Mouse (Mus musculus) testis, postnatal 10 days (tissue): Measurements from ENCODE around the gene Rogdi.
A peak's percentile ranks its signal among the peaks of the same experiment; 100 is the strongest.

Source experiments
- DNase-seq: peaks from one replicate; pipeline ENCODE4 v3.0.0; 2021; ENCODE audit warnings: low spot score

The Rogdi gene

DNA sequence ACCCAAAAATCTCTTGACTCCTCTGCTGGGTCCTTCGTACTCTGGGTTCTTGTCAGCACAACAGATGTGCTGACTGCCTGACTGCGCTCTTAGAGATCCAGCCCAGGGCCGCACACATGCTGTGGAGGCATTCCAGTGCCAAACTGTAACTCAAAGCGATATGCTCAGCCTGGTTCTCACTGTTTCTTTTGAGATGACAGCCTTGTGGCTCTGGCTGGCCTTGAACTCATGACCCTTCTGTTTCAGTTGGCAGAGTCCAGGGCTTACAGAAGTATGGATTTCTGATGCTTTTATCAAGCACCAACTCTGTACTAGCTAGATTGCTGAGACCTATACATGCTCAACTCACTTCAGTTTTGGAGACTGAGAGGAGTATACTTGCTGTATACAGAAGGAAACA lies 20.1 kb downstream of the Rogdi start:
- no peak for DNase-seq

DNA sequence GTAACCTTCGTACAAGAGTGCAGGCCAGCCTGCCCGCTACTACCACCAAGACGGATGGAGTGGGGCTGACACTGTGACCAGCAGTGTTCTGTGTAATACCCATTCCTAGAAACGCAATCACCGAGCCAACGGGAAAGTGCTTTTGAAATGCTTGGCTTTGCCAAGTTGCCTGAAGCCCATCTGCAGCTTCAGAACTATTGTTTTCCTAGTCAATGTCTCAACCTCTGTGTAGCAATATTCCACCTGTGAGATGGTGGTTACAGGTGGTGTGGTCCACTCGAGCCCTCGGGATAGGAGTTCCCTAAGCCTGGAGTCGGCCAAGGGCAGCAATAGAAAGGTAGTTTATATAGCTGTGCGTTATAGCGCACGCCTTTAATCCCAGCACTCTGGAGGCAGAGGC lies 28.6 kb downstream of the Rogdi start:
- DNase-seq, result no peak

DNA sequence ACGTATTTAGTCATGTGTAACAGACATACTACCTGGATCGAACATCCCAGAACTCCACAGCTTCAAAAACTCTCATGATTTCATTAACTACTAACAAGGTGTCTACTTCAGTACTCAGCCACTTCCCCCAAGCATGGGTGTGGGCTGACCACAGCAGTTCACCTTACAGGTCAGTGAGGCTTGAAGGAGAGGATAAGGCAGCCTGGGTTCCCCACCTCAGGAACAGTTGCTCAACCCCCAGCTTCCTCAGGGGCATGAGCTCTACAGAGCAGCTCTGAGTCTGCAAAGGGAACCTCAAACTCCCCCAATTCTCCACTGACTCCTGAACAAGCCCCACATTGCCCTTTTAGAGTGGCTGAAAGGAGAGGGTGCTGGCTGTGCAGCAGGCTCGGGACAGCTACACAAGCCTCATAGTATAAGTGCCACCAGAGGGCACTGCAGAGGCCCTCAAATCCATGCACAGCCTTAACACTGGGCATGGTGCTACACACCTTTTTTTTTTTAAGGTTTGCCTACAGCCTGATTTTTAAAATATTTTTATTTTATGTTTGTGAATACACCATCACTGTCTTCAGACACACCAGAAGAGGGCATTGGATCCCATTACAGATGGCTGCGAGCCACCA lies 33.5 kb downstream of the Rogdi start:
- DNase-seq, result no peak

DNA sequence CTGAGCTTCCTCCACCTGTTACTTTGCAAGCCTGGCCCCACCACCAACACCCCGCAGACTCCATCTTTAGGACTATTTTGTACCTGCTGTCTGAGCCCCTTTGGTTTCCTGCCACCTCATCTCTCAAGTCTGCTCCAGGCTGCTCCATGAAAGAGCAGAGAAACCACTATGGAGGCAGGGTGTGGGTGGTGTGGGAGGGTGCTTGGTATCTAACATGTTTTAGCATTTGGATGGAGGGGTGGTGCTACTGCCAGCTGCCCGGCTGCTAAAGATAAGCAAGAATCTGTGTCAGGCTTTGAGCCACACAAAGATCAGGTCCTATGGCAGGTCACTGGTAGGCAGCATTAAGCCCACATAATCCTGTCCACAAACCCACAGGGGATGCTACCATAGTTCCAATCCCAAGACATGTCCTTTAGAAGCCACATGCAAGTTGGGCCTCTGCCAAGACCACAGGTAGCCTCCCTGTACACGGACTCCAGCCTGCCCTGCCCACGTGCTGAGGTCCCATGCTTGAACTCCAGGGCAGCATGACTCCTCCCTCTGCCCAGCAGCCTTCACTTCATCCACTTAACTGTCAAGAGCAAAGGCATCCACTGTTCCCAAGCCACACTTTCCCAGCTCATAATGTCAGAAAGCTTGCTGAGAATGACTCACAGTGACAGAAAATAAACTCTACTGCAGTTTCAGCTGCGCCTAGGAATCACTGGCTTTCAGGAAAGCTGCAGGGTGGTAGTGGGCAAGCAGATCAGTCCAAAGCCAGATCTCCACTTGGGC lies 34.9 kb downstream of the Rogdi start:
- no peak for DNase-seq

DNA sequence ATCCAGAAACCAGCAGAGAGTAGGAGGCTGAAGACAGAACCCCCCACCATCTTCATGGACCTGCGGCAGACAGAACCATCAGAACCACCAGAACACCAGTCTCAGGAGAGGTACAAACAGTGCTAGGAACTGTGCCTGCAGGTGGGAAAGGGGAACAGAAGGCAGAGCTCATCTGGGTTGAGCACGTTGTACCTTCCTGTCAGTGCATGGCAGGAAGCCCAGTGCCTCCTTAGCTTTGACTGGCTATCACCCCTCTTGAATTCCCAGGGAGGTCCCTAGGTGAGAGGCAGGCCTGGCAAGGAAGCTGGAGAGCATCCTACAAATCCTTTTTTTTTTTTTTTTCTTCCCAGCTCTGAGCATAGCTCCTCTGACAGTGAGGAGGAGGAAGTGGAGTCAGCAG lies 37.2 kb downstream of the Rogdi start:
- no peak for DNase-seq

DNA sequence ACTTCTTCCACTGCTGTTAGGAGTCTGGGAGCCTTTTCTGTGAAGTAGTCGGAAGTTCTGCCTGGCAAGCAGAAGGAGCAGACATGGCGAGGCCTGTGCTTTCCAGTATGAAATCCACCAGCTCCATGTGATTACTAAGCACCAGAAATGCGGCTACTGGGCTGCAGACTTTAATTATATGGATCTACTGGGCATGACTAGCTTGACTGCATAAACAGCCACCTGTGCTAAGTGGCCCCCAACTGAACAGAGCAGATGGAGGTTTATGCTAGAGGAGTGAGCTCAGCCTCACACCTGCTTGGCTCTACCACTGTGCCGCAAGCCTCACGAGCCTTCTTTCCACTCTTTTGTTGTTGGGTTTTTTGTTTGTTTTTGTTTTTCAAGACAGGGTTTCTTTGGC lies 38.8 kb downstream of the Rogdi start:
- no peak for DNase-seq

DNA sequence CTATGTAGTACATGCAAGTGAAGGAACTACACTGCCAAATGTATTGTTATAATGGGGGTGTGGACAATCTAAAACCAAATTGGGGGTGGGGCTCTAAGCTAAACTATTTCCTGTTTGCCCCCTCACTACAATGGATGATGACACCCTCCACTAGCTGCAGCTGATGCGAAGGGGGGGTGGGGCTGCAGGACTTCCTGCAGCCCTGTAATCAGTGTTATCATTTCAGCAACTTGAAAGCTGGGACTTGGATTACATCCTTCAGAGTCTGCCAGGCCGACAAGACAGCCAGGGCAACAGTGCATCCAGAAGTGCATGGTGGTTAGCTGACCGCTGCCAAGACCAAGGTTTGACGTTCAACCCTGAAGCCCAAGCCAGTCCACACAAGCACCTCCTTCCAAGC lies 41.7 kb downstream of the Rogdi start:
- DNase-seq, result no peak

DNA sequence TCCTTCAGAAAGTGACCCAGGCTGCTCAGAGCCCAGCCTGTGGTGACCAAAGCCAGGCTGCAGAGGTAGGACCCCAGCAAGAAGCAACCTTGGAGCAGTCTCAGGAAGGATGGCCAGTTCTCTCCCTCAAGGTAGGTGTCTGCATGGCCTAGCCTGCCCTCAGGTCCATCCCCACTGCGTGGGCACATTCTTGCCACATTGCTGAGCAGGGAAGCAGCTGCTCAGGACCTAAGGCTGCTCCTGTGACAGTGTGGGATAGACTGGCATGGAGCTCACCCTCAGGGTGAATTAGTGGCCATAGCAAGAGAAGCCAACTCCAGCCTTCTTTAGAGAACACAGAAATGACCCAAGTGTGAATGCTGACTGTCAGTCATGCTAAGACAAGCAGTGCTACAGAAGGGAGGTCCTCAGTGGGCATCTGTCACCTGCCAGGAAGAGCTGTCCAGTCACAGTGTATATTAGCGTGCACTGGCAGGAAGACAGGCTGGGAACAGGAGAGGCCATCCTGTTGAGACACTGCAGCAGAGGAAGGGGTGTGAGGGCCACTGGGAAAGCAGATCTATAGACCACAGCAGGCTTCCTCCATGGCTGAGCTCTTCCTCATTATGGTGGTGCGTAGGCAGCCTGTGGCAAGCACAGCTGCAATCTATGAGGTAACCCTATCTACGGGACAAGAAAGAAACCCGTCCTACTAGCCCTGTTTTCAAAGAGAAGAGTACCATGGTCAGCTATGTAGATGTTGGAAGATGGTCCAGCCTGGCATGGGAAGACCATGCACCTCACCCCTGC lies 44.1 kb downstream of the Rogdi start:
- DNase-seq, result no peak

DNA sequence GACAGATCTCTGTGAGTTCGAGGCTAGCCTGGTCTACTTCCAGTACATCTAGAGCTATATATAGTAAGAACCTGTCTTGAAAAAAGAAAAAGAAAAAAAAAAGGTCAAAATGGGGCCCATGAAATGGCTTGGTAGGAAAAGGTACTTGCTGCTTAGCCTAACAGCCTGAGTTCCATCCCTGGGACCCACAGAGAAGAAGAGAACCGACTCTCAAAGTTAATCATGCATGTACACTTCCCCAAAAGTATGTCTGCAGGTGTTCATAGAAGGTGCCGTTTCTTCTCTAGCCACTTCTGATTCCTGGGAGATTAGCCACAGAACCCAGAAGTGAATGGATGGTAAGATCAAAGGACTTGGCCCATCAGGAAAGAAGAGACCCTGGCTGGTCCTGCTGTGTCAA lies 44.9 kb downstream of the Rogdi start:
- no peak for DNase-seq

DNA sequence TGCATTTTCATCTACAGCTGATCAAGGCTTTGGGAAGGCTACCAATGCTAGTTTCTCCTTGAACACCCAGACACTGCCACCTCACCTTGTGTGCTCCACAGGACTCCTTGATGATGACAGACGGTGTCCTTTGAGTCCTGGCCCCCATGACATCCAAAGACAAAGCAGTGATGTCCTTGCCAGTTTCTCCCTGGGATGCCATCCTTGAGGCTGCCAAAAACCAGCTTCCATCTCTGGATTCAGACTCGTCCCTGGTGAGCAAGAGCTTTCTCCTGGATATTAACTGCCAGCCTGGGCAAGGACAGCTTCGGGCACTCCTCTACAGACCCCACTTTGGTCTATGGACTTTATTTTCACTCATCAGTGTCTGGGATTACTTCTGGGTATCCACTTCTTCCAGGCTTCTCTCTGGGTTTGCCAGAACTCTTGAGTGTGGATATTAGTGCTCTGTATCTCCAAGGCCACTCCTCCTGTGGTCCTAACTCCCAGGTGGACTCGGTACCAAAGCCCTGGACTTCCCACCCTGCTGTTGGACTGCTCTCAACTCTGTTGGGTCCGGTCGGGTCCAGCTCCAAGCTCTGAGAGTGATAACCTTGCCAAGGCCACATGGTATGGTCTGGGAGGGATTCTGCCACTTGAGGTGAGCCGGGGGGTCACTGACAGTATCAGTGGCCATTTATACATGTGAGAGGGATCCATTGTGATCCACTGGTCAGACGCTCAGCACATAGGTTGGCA lies 47.8 kb downstream of the Rogdi start:
- no peak for DNase-seq

DNA sequence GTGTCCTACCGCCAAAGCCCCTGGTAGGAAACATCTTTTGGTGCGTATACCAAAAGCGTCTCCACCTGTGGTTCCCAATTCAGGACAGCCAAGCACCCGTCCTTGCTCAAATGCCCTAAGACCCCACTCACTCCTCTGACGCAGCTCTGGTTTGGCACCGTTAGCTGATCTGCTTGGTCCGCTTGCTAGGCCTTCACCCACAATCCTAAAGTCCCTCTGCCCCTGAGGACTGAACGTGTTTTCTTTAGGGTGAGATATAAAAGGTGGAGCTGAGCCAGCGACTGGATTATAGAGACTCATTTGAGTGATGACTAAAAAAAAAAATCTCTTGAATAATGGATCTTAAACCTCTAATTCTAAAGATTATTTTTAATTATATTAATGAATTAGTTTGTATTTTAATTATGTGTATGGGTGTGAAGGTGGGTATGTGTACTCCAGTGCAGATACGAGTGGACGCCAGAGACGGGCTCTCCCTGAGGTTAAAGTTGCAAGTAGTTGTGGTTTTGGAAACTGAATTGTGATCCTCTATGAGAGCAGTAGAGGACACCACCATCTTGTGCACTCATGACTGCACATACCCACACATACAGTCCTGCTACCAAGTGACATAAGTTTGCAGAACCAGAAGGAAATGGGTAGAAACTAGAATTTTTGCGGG lies 48.5 kb downstream of the Rogdi start:
- DNase-seq, result no peak

DNA sequence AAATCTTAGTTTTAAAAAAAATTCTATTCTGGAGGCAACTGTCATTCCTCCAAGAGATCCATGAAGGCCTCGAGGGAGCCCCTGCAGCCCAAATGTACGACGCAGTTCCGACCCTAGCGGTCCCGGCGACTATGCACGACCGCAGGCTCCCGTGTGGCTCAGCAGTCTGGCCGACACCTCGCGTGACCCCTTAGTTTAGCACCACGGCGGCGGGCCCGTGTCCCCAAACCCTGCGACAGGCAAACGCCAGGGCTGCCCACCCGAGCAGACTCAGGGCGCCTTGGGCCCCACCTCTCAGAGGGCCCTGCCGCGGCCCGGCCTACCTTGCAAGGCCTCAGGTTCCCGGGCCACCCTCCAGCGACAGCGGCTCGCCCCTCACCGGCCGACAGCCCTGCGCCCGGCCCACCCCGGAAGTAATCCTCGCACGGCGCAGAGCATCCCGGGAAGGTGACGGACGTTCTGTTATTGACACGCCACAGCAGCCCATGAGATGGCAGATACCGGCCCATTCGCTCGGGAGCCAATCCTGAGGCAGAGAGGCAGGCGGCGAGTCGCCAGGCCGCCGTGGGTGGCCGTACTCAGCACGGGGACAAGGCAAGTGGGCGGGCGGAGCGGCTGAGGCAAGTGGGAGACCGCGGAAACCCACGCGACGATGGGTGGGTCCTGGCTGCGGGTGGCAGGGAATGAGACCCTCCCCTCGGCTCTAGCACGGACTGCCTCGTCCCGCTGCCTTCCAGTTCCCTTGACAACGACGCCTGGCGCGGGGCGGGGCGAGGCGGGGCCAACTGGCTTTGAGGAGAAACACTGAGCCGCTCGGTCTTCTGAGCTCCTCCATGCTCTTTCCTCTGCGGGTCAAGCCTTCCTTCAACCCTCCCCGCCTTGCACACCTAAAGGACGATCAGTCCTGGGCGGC lies 49.3 kb downstream of the Rogdi start, which contains the start of gene Anks3:
Gene Anks3, minus strand, starts transcription at position 409 of the 913 bp plus-strand sequence.
- DNase-seq, result peak; percentile 97

DNA sequence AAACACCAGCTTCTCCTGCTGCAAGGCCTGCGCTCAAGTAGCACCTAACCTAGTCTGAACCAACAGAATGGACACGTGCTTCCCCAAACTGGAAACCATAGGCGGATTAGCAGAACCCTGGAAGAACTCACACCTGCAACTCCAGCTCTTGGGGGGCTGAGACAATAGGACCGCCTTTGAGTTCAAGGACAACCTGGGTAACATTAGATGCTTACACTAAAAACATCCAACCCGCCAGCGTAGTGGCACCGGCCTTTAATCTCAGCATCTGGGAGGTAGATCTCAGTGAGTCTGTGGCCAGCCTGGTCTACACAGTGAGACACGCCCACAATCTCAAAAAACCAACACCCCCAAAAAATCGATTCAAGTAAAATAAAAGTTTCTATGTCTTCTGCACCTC lies 50.0 kb downstream of the Rogdi start:
- no peak for DNase-seq

DNA sequence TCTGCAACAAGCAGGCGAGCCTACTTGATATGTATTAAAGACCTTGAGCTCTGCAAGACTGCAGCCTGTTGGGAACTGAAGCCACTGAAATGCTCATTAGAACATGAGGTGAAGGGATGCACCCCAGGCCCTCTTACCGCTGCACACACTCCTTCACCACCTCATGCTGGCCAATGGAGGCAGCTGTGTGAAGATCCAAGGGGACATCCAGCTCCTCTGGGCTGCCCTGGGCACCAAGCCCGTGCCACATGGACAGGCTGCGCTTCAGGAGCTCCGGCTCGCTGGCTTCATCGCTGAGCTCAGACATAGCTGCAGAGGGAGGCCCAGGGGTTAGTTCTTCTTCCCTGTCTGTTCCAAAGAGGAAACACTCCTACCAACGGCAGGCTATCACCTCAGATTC lies 53.1 kb downstream of the Rogdi start:
- DNase-seq, result no peak
